Mouse (Mus musculus) G1E (cell line): Measurements from ENCODE around the gene Lrrc32.

Source experiments
- CTCF ChIP-seq: IDR thresholded peaks from 2 replicates; pipeline ENCODE4 v1.5.1; 2012; ENCODE audit warnings: low read depth, low read length, inconsistent platforms, mixed read lengths
- TAL1 ChIP-seq: conservative IDR thresholded peaks from 2 replicates; pipeline ENCODE4 v1.6.1; 2012; ENCODE audit warnings: low read depth, low read length, inconsistent platforms, mixed read lengths

DNA sequence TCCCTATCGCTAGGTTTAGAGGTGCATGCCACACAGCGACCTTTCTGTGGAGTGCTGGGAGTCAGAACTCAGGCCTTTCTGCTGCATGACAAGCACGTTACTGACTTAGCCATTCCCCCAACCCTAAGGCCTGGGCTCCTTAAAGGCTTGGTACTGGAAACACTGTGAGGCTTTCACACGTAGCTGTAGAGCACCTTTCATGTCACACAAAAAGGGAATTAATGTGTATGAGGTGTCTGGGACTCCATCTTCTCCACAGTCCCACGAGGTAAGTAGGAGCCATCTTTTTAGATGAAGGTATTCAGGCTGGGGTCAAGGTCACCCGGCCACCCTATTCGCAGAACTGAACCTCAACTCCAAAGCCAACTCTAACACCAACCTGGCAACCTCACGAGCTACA, 7.2 kb upstream of the Lrrc32 start:
- TF ChIP-seq CTCF = no peak
- TF ChIP-seq TAL1 = no peak
